23 mouse cellular contexts compared by ENCODE assay signal in genomic region chr9:117041993-117042366, GRCm38 (mm10).
DNase-seq lines count a peak whose midpoint lies in the region; ATAC-seq and TF ChIP-seq lines count a peak whose summit lies in the region.
"Had no signal": no experiment of that assay in that cellular context is flagged by ENCODE, and none has a peak within 500 bp of the region (broad histone marks: within the 10 kb centered on the region; RNA-seq: fewer than 3 reads in every experiment).

No protein-coding gene starts in this region.

- peak overlapping the region; percentile 47; the same call in 1 of the 2 replicates for H3K27ac ChIP-seq in embryonic facial prominence, embryonic 12.5 days
- H3K27ac ChIP-seq in embryonic facial prominence, embryonic 10.5 days (replicated peaks), result no peak overlapping the region
- no peak overlapping the region for H3K27ac ChIP-seq in lung, embryonic 14.5 days (ENCODE audit: low read depth)
- H3K27ac ChIP-seq in lung, postnatal 0 days (ENCODE audit: low read length), result no peak overlapping the region
- H3K27ac ChIP-seq in embryonic facial prominence, embryonic 15.5 days (replicated peaks), result peak overlapping the region; percentile 17; the same call in 1 of the 2 replicates
- H3K27ac ChIP-seq in stomach, embryonic 16.5 days (ENCODE audit: low read length), result peak overlapping the region; percentile 46; the same call in 1 of the 2 replicates
- H3K27ac ChIP-seq in midbrain, embryonic 13.5 days, result no peak overlapping the region
- H3K27ac ChIP-seq: forebrain, embryonic 12.5 days; heart, adult 2 months; hindbrain, embryonic 12.5 days had no signal

- 52% methylated on average over 2 of the region's 2 CpGs for WGBS in embryonic facial prominence, embryonic 12.5 days
- WGBS in embryonic facial prominence, embryonic 10.5 days, result 73% methylated on average over 2 of the region's 2 CpGs
- 37% methylated on average over 2 of the region's 2 CpGs for WGBS in lung, embryonic 14.5 days
- WGBS in lung, postnatal 0 days, result 26% methylated on average over 2 of the region's 2 CpGs
- 19% methylated on average over 2 of the region's 2 CpGs for WGBS in embryonic facial prominence, embryonic 15.5 days
- WGBS in stomach, embryonic 16.5 days, result 39% methylated on average over 2 of the region's 2 CpGs
- 72% methylated on average over 2 of the region's 2 CpGs for WGBS in midbrain, embryonic 13.5 days

- H3K4me3 ChIP-seq in embryonic facial prominence, embryonic 12.5 days, result no peak overlapping the region
- H3K4me3 ChIP-seq in embryonic facial prominence, embryonic 10.5 days, result no peak overlapping the region
- no peak overlapping the region for H3K4me3 ChIP-seq in lung, embryonic 14.5 days (ENCODE audit: low read depth, low read length)
- no peak overlapping the region for H3K4me3 ChIP-seq in lung, postnatal 0 days (ENCODE audit: low read depth, low read length)
- H3K4me3 ChIP-seq in embryonic facial prominence, embryonic 15.5 days (replicated peaks), result no peak overlapping the region
- H3K4me3 ChIP-seq in stomach, embryonic 16.5 days (replicated peaks; ENCODE audit: low read length), result no peak overlapping the region
- no peak overlapping the region for H3K4me3 ChIP-seq in midbrain, embryonic 13.5 days (replicated peaks)
- H3K4me3 ChIP-seq: forebrain, embryonic 12.5 days; heart, adult 2 months; hindbrain, embryonic 12.5 days had no signal

- TF ChIP-seq CTCF in lung, embryonic 14.5 days (IDR thresholded peaks at IDR 0.05; ENCODE audit: low read depth), result no peak
- no peak for TF ChIP-seq CTCF in lung, postnatal 0 days (IDR thresholded peaks at IDR 0.05)

- no peak overlapping the region for H3K4me2 ChIP-seq in embryonic facial prominence, embryonic 12.5 days (replicated peaks)
- no peak overlapping the region for H3K4me2 ChIP-seq in lung, embryonic 14.5 days
- H3K4me2 ChIP-seq in lung, postnatal 0 days (replicated peaks; ENCODE audit: low read depth, low read length), result no peak overlapping the region
- no peak overlapping the region for H3K4me2 ChIP-seq in embryonic facial prominence, embryonic 15.5 days (replicated peaks)
- no peak overlapping the region for H3K4me2 ChIP-seq in stomach, embryonic 16.5 days (ENCODE audit: low read depth, low read length)
- H3K4me2 ChIP-seq in midbrain, embryonic 13.5 days (replicated peaks), result no peak overlapping the region
- H3K4me2 ChIP-seq: forebrain, embryonic 12.5 days; heart, embryonic 11.5 days; hindbrain, embryonic 12.5 days had no signal

- no peak for DNase-seq in embryonic facial prominence, embryonic 10.5 days (ENCODE audit: low spot score)
- DNase-seq in lung, embryonic 14.5 days, result peak; percentile 69
- DNase-seq in lung, postnatal 0 days (ENCODE audit: low spot score), result no peak
- DNase-seq in kidney, postnatal 10 days, result no peak
- DNase-seq: adrenal gland, postnatal 10 days; B cell, adult 2 months; cerebellum, adult 11 months; cerebellum, adult 9-10 months; cerebellum, postnatal 25 days; gastrocnemius, postnatal 10 days; heart, adult 2 months; heart, postnatal 4 days had no signal

- 0 out of 2 replicates have a peak, but pooled peaks cover 2% of the 10 kb centered on the region for H3K36me3 ChIP-seq in embryonic facial prominence, embryonic 12.5 days
- H3K36me3 ChIP-seq in embryonic facial prominence, embryonic 10.5 days (replicated peaks), result no peaks in the 10 kb centered on the region
- H3K36me3 ChIP-seq in lung, embryonic 14.5 days (ENCODE audit: insufficient read depth), result 0 out of 2 replicates have a peak, but pooled peaks cover 6% of the 10 kb centered on the region
- H3K36me3 ChIP-seq in lung, postnatal 0 days (ENCODE audit: insufficient read depth, low read length), result no peaks in the 10 kb centered on the region
- no peaks in the 10 kb centered on the region for H3K36me3 ChIP-seq in embryonic facial prominence, embryonic 15.5 days
- H3K36me3 ChIP-seq in stomach, embryonic 16.5 days (ENCODE audit: control insufficient read depth, insufficient read depth, low read length), result no peaks in the 10 kb centered on the region
- H3K36me3 ChIP-seq in midbrain, embryonic 13.5 days, result no peaks in the 10 kb centered on the region
- H3K36me3 ChIP-seq: forebrain, embryonic 12.5 days; G1E; hindbrain, embryonic 12.5 days had no signal

- H3K9ac ChIP-seq in embryonic facial prominence, embryonic 12.5 days, result no peak overlapping the region
- H3K9ac ChIP-seq in lung, embryonic 14.5 days, result no peak overlapping the region
- H3K9ac ChIP-seq in lung, postnatal 0 days (replicated peaks; ENCODE audit: low read depth), result no peak overlapping the region
- H3K9ac ChIP-seq in embryonic facial prominence, embryonic 15.5 days, result no peak overlapping the region
- H3K9ac ChIP-seq in stomach, embryonic 16.5 days (ENCODE audit: low read length), result no peak overlapping the region
- H3K9ac ChIP-seq in midbrain, embryonic 13.5 days (replicated peaks), result no peak overlapping the region
- H3K9ac ChIP-seq: forebrain, embryonic 12.5 days; hindbrain, embryonic 12.5 days had no signal

- TF ChIP-seq EP300 in lung, postnatal 0 days (IDR thresholded peaks at IDR 0.05), result no peak

- H3K9me3 ChIP-seq in embryonic facial prominence, embryonic 12.5 days, result no peaks in the 10 kb centered on the region
- H3K9me3 ChIP-seq in embryonic facial prominence, embryonic 10.5 days, result no peaks in the 10 kb centered on the region
- no peaks in the 10 kb centered on the region for H3K9me3 ChIP-seq in lung, embryonic 14.5 days (ENCODE audit: low read depth, low read length)
- H3K9me3 ChIP-seq in lung, postnatal 0 days (ENCODE audit: low read length), result no peaks in the 10 kb centered on the region
- no peaks in the 10 kb centered on the region for H3K9me3 ChIP-seq in embryonic facial prominence, embryonic 15.5 days (replicated peaks)
- no peaks in the 10 kb centered on the region for H3K9me3 ChIP-seq in stomach, embryonic 16.5 days (replicated peaks; ENCODE audit: control insufficient read depth, low read length)
- no peaks in the 10 kb centered on the region for H3K9me3 ChIP-seq in midbrain, embryonic 13.5 days
- H3K9me3 ChIP-seq: forebrain, embryonic 12.5 days; hindbrain, embryonic 12.5 days had no signal

- no peak; the same call in 1 of the 2 replicates for ATAC-seq in embryonic facial prominence, embryonic 12.5 days (ENCODE audit: insufficient number of reproducible peaks, insufficient read depth, low FRiP score, low TSS enrichment)
- peak; percentile 41; the same call in 1 of the 2 replicates for ATAC-seq in lung, embryonic 14.5 days (ENCODE audit: insufficient read depth)
- ATAC-seq in lung, postnatal 0 days, result no peak
- no peak for ATAC-seq in embryonic facial prominence, embryonic 15.5 days (ENCODE audit: insufficient number of reproducible peaks, low FRiP score, low TSS enrichment, low read depth)
- peak; percentile 55; the same call in 1 of the 2 replicates for ATAC-seq in stomach, embryonic 16.5 days (ENCODE audit: insufficient read depth, low FRiP score)
- ATAC-seq in midbrain, embryonic 13.5 days, result no peak
- ATAC-seq: CD4-positive, CD25-positive, alpha-beta regulatory T cell, adult 4 months; forebrain, embryonic 16.5 days; hindbrain, embryonic 16.5 days had no signal

- H3K27me3 ChIP-seq in embryonic facial prominence, embryonic 12.5 days, result no peaks in the 10 kb centered on the region
- H3K27me3 ChIP-seq in embryonic facial prominence, embryonic 10.5 days (replicated peaks; ENCODE audit: low read depth, poor library complexity, severe bottlenecking), result no peaks in the 10 kb centered on the region
- no peaks in the 10 kb centered on the region for H3K27me3 ChIP-seq in lung, embryonic 14.5 days (ENCODE audit: insufficient read depth, low read length)
- H3K27me3 ChIP-seq in lung, postnatal 0 days (replicated peaks; ENCODE audit: insufficient read depth, low read length), result no peaks in the 10 kb centered on the region
- H3K27me3 ChIP-seq in embryonic facial prominence, embryonic 15.5 days, result no peaks in the 10 kb centered on the region
- no peaks in the 10 kb centered on the region for H3K27me3 ChIP-seq in stomach, embryonic 16.5 days (ENCODE audit: control insufficient read depth, insufficient read depth, low read length)
- no peaks in the 10 kb centered on the region for H3K27me3 ChIP-seq in midbrain, embryonic 13.5 days
- H3K27me3 ChIP-seq: forebrain, embryonic 12.5 days; hindbrain, embryonic 12.5 days had no signal

- H3K4me1 ChIP-seq in embryonic facial prominence, embryonic 12.5 days, result peaks cover 14% of the 10 kb centered on the region; the same call in 1 of the 2 replicates
- peaks cover 7% of the 10 kb centered on the region; the same call in 1 of the 2 replicates for H3K4me1 ChIP-seq in embryonic facial prominence, embryonic 10.5 days
- 0 out of 2 replicates have a peak, but pooled peaks cover 6% of the 10 kb centered on the region for H3K4me1 ChIP-seq in lung, embryonic 14.5 days (ENCODE audit: insufficient read depth)
- H3K4me1 ChIP-seq in lung, postnatal 0 days (ENCODE audit: insufficient read depth, low read depth, low read length), result no peaks in the 10 kb centered on the region
- peaks cover 16% of the 10 kb centered on the region for H3K4me1 ChIP-seq in embryonic facial prominence, embryonic 15.5 days
- peaks cover 10% of the 10 kb centered on the region; the same call in 1 of the 2 replicates for H3K4me1 ChIP-seq in stomach, embryonic 16.5 days (ENCODE audit: control insufficient read depth, insufficient read depth, low read length)
- H3K4me1 ChIP-seq in midbrain, embryonic 13.5 days (replicated peaks), result no peaks in the 10 kb centered on the region
- H3K4me1 ChIP-seq: forebrain, embryonic 12.5 days; hindbrain, embryonic 12.5 days had no signal

Comparison
In these comparisons a context has a peak if more than half of its experiments do, and no peak if none do; other contexts are left out.
1. ATAC-seq: peak in lung, embryonic 14.5 days (single experiment) and stomach, embryonic 16.5 days (single experiment); none in embryonic facial prominence, embryonic 12.5 days (single experiment), lung, postnatal 0 days (single experiment), embryonic facial prominence, embryonic 15.5 days (single experiment) and midbrain, embryonic 13.5 days (single experiment).
2. H3K27ac ChIP-seq: peak in embryonic facial prominence, embryonic 12.5 days (single experiment), embryonic facial prominence, embryonic 15.5 days (single experiment) and stomach, embryonic 16.5 days (single experiment); none in embryonic facial prominence, embryonic 10.5 days (single experiment), lung, embryonic 14.5 days (single experiment), lung, postnatal 0 days (single experiment) and midbrain, embryonic 13.5 days (single experiment).